Mouse (Mus musculus) hindbrain, embryonic 16.5 days (tissue): ENCODE results near the gene Zmat3. TPM values are rescaled to one million over a fixed set of nuclear protein-coding genes. Genes with fewer than 3 reads are reported as not detected.

Source experiments
- ATAC-seq: fragments of 200-750 bp; cut with Nextera tagmentation; 2 replicates; pipeline ENCODE4 v1.8.0; 2017; ENCODE audit warnings: moderate TSS enrichment, moderate library complexity
- H3K27ac ChIP-seq: fragments of 300-500 bp; sonication (generic); 2 replicates; pipeline ENCODE4 v1.5.1; 2014; ENCODE audit warnings: low read depth, mild to moderate bottlenecking, control low read depth, low read length, moderate library complexity
- H3K27me3 ChIP-seq: fragments of 300-500 bp; sonication (generic); replicated peaks from 2 replicates; pipeline ENCODE4 v1.6.1; 2014; ENCODE audit warnings: low read length; ENCODE audit not compliant: control insufficient read depth, insufficient read depth
- H3K36me3 ChIP-seq: fragments of 300-500 bp; sonication (generic); 2 replicates; pipeline ENCODE4 v1.6.1; 2014; ENCODE audit warnings: mild to moderate bottlenecking, low read length, moderate library complexity, mixed read lengths; ENCODE audit not compliant: control insufficient read depth, insufficient read depth
- H3K4me1 ChIP-seq: fragments of 300-500 bp; sonication (generic); 2 replicates; pipeline ENCODE4 v1.6.1; 2014; ENCODE audit warnings: low read depth, low read length; ENCODE audit not compliant: control insufficient read depth, insufficient read depth
- H3K4me2 ChIP-seq: fragments of 300-500 bp; sonication (generic); 2 replicates; pipeline ENCODE4 v1.6.1; 2014; ENCODE audit warnings: mild to moderate bottlenecking, low read length, control low read depth, moderate library complexity
- H3K4me3 ChIP-seq: fragments of 300-500 bp; sonication (generic); 2 replicates; pipeline ENCODE4 v1.5.1; 2014; ENCODE audit warnings: mild to moderate bottlenecking, low read length, control low read depth, moderate library complexity
- H3K9ac ChIP-seq: fragments of 300-500 bp; sonication (generic); 2 replicates; pipeline ENCODE4 v1.6.1; 2014; ENCODE audit warnings: low read depth, mild to moderate bottlenecking, control low read depth, low read length, moderate library complexity
- H3K9me3 ChIP-seq: fragments of 300-500 bp; sonication (generic); 2 replicates; pipeline ENCODE4 v1.6.1; 2014; ENCODE audit warnings: mild to moderate bottlenecking, low read length, moderate library complexity; ENCODE audit not compliant: control insufficient read depth
- WGBS: fragments of 180-500 bp; shearing (Covaris S2); extraction: QIAGEN DNeasy Blood & Tissue Kit; methylation state at CpG from one replicate; pipeline ENCODE4 v1.1.7; 2014; 5-methylcytosine and 5-hydroxymethylcytosine counted together
- polyA plus RNA-seq: library from polyadenylated mRNA; unstranded; fragments of >200 nt; fragmentation: Nextera tagmentation; extraction: Ambion mirVana; gene quantifications from 2 replicates; pipeline ENCODE4 v1.2.1, GENCODE M21; 2015

Gene Zmat3
- polyA plus RNA-seq, 1 experiment from 2014 or later, result 7.5 TPM

DNA sequence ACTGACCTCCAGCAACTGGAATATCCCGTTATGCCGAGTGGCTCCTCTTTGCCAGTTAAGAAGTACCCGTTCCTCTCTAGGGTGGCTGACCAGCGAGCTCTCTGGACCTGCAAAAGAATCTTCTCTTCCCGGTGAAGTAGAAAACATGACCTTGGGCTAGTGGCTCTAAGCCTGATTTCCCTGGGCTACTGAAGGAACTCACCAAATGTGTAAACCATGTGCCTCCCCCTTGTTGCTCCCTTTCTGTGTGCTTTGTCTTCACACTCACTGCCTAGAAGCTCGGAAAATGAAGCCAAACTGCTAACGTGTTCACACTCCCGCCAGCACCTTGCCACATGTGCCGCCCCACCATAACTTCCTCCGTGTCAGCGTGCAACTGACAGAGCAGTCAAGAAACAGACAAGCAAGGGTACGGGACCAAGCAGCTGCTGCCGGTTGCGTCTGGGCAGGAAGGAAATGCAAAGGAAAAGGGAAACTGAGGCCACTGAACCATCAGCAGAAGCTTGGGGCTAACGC, 47.9 kb downstream of the Zmat3 start:
- Histone ChIP-seq H3K36me3 (no peaks in the 10 kb centered on the region), H3K9me3 (no peaks in the 10 kb centered on the region), H3K27ac (no peak overlapping the region), H3K4me2 (no peak overlapping the region), H3K27me3 (no peaks in the 10 kb centered on the region), H3K4me3 (no peak overlapping the region), H3K4me1 (no peaks in the 10 kb centered on the region), H3K9ac (no peak overlapping the region)
- peak; percentile 63; the same call in 1 of the 2 replicates for ATAC-seq
- 74% methylated on average over 15 of the region's 15 CpGs for WGBS

GRCm38 (mm10) chr3:32317165-32317900, 48.5 kb downstream of the Zmat3 start:
- Histone ChIP-seq H3K4me3 (no peak overlapping the region), H3K4me1 (no peaks in the 10 kb centered on the region), H3K9ac (no peak overlapping the region; the same call in 1 of the 2 replicates), H3K27ac (no peak overlapping the region), H3K4me2 (peak overlapping the region; percentile 11; the same call in 1 of the 2 replicates), H3K27me3 (no peaks in the 10 kb centered on the region), H3K9me3 (no peaks in the 10 kb centered on the region), H3K36me3 (no peaks in the 10 kb centered on the region)
- peak; percentile 91 for ATAC-seq
- 26% methylated on average over 12 of the region's 12 CpGs for whole genome bisulfite sequencing

GRCm38 (mm10) chr3:32314746-32315145, 51.1 kb downstream of the Zmat3 start:
- no peaks in the 10 kb centered on the region for H3K4me1 ChIP-seq
- H3K4me2 ChIP-seq, result no peak overlapping the region
- H3K9ac ChIP-seq, result no peak overlapping the region
- no peaks in the 10 kb centered on the region for H3K36me3 ChIP-seq
- no peak for ATAC-seq
- no peaks in the 10 kb centered on the region for H3K27me3 ChIP-seq
- no peak overlapping the region for H3K4me3 ChIP-seq
- H3K27ac ChIP-seq, result no peak overlapping the region
- no peaks in the 10 kb centered on the region for H3K9me3 ChIP-seq
- WGBS, result 98% methylated on average over 4 of the region's 4 CpGs

- Histone ChIP-seq H3K36me3 (no peaks in the 10 kb centered on the region), H3K4me1 (no peaks in the 10 kb centered on the region), H3K27ac (no peak overlapping the region), H3K4me2 (no peak overlapping the region), H3K9ac (no peak overlapping the region), H3K9me3 (no peaks in the 10 kb centered on the region), H3K27me3 (no peaks in the 10 kb centered on the region), H3K4me3 (no peak overlapping the region)
- 54% methylated on average over 1 of the region's 1 CpGs for WGBS
- no peak for ATAC-seq
Observed at GRCm38 (mm10) chr3:32304171-32304570, 61.6 kb downstream of the Zmat3 start.

DNA sequence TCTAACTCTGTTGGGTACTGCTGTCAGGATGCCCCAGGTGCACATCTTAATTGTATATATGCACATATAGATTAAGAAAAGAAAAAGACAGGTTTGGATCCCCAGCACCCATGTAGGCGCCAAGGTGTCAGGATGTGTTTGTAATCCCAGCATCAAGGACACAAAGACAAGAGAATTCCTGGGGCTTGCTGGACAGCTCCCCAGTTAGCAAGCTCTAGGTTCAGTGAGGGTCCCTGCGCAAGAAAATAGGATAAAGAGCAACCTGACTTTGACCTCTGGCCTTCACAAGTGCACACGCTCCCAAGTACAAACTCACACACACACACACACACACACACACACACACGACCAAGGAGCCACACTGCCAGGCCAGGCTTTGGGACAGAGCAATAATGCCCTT, 73.8 kb downstream of the Zmat3 start:
- 60% methylated on average over 4 of the region's 4 CpGs for WGBS

More for the DNA sequence above, 73.8 kb downstream of the Zmat3 start:
- Histone ChIP-seq H3K4me2 (no peak overlapping the region), H3K27me3 (no peaks in the 10 kb centered on the region), H3K4me3 (no peak overlapping the region), H3K27ac (no peak overlapping the region), H3K9ac (no peak overlapping the region), H3K36me3 (no peaks in the 10 kb centered on the region), H3K9me3 (no peaks in the 10 kb centered on the region), H3K4me1 (no peaks in the 10 kb centered on the region)
- no peak for ATAC-seq

Other genes with a start within 250 kb of the Zmat3 start
- 11.1 and 11.9 TPM in 2 replicates for gene Pik3ca, start 31.7 kb upstream of the Zmat3 start, polyA plus RNA-seq
- gene Kcnmb3, start 126.2 kb upstream of the Zmat3 start, polyA plus RNA-seq, result 0.14 TPM in 1 of 2 replicates, not detected in the other
- 35.7 and 38.5 TPM in 2 replicates for gene Zfp639, start 144.2 kb upstream of the Zmat3 start, polyA plus RNA-seq
- gene Mfn1, start 163.5 kb upstream of the Zmat3 start, polyA plus RNA-seq, result 41.5 and 44.3 TPM in 2 replicates